Mouse (Mus musculus) embryo, embryonic 11.5 days (tissue): ENCODE measurements around the gene Krt9.

ENCODE experiments used
- DNase-seq: peaks from one replicate; pipeline ENCODE4 v3.0.0-alpha.2; 2012; ENCODE audit warnings: low read depth, low spot score

Gene Krt9

DNA sequence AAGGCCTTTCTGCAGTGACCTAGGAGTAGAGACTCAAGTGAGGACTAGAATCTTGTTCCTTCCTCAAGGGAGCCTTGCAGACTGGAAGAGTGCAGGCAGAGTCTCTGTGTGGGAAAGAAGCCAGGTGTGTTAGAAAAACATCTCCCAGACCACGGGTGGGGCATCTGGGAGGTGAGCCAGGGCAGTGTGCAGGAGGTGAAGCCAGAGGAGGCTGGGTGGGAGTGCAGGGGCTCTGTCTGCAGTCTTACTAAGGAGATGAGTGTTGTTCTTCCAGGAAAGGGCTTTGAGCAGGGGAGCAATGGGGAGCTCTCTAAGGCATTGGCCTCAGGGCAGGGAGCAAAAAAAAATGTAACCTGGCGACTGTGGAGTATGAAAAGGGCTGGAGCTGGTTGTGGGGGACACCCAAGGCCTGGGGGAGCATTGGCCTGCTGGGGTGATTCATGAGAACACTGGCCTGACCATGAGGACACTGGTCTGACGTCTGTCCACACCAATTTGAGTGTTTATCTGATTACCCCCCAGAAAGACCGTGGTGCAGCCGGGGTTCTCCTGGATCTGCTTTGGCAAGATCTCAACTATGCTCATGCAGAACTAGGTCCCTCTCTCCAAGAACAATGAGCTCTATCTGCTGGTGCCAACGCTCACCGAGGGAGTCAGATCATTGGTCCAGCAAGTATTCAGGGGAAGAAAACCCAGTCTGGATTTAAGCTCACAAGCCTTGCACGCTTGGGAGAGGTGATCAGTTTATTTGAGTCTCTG, 37.4 kb downstream of the Krt9 start:
- no peak for DNase-seq

DNA sequence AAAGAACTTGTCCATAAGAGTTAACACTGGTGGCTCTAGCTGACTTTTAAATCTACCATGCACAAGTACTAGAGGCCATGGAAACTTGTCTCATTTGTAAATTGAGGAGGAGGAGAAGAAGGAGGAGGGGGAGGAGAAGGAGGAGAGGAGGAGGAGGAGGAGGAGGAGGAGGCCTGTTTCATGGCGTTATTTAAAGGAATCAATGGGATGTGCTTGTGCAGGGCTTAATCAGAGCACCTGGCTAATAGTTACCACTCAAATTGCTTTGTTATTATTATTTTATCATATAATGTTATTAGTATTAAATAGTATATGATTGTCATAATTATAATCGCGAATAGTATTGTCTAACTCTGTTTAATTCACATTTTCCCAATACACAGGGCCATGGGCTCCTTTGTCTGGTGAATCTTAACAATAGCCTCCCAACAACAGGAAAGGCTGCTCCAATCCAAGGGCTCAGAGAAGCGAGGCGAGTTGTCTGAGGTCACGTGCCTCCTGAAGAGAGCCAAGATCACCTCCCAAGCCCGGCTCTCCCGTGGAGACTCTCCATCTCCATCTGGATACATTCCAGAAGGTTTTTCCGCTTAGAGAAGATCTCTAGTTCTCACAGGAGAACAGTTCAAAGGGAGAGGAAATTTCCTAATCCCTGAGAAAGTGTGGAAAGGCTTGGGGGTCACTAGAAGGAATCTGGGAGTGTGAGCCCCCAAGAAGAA, 44.3 kb downstream of the Krt9 start, which contains the start of gene Krt19:
TSS of gene Krt19 (minus strand) at position 51 of the 716 bp plus-strand sequence.
- DNase-seq = no peak

DNA sequence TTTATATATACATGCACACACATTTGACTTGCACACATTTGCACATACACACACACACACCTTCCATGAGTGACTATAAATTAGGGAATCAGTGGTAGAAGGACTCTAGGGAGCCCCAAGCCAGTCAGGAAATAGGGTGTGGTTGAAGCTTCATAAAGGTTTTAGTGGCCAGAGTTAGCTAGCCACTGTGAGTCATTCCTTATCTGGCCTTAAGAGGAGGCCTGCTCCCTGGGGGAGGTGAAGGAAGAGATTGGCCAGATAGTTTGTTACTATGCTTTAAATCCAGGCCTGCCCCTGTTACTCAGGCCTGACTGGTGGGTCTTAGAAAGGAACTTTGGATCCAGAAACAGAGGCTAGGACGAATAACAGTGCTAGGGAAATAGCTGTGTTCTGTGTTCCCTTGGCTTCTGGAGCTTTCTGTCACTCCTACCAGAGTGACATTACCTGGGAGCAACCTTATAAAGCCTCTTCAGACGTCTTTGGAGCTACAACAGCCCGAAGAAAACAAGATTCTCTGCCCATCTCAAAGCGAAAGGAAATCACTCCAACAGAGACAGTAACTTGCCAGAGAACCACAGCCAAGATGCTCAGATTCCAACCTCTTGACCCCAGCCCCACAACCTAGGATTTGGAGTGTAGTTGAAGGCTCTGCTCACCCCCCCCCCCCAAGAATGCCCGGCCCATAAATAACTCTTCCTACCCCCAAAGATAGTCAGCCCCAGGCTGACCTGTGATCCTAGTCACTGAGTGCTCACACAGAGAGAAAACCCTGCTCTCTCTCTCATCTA, 45.3 kb downstream of the Krt9 start:
- no peak for DNase-seq

DNA sequence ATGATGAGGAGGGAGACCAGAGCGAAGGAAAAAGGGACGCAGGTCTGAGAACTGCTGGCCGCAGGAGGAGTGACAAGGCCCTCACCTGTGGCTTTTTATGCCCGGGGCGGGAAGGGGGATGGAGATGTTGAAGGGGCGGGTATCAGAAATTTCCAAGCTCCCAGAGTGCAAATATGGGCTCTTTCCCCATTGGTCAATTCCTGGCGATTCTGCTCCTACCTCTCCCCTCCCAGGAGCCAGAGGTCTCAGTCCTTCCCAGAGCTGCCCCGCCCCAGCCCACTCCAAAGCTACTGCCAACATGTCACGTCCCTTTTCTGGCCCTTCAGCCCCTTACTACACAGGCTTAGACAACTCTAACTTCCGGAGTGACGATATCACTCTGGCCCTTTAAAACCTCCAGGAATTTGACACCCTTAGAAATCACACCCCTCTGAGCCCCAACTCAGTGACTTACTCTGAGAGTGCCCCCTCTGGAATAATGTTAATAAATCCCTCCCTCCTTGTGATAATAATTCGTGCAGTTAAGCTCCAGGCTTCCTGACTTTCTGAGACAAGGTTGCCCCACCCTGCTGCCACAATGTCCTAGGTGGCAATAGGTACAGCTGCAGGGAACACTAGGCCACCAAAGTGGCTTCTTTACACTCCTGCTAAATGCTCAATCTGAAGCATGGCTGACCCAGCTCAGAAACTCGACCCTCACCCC, 47.0 kb downstream of the Krt9 start:
- no peak for DNase-seq

DNA sequence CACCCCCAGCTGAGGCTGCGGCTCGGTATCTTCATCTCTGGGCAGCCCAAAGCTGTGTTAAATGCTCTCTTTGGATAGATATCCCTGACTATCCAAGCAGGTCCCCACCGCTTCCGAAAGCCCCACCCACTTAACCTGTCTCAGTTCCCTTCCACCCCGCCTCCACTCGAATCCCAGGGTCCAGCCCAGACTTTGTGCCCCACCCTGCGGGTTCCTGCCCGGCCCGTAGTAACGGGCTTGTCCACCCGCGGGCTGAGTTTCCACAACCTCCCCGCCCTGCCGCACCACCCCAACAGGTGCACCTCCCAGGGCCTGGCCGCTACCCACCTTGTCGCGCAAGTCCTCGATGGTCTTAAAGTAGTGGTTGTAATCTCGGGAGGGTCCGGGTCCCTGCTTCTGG, 47.9 kb downstream of the Krt9 start:
- DNase-seq = no peak

DNA sequence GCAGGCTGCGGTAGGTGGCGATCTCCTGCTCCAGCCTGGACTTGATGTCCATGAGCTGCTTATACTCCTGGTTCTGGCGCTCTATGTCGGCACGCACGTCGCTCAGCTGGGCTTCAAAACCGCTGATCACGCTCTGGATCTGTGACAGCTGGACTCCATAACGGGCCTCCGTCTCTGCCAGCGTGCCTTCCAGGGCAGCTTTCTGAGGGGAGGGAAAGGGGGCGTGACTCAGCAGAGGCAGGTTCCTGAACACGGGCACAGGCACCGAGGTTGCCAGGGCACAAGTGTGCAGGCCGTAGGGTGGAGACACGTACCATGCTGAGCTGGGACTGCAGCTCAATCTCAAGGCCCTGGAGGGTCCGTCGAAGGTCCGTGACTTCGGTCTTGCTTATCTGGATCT, 52.1 kb downstream of the Krt9 start:
- no peak for DNase-seq

DNA sequence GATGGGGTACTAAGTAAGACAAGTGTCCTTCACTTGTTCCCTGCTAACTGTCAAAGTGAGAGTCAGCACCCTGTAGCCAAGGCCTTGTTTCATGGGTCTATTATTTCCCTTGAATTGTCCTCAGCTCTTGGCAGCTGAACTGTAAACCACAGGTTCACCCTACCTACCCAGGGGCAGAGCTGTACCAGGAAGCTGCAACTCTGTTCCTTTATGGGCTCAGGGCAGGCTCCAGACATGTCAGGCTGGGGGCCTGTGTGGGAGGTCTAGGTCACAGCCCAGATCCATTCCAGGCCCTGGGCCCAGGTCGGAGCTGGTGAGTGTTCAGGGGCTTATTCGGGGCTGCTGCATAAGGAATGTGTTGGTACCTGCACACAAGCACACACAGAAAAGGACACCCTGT, 53.7 kb downstream of the Krt9 start:
- DNase-seq = no peak

DNA sequence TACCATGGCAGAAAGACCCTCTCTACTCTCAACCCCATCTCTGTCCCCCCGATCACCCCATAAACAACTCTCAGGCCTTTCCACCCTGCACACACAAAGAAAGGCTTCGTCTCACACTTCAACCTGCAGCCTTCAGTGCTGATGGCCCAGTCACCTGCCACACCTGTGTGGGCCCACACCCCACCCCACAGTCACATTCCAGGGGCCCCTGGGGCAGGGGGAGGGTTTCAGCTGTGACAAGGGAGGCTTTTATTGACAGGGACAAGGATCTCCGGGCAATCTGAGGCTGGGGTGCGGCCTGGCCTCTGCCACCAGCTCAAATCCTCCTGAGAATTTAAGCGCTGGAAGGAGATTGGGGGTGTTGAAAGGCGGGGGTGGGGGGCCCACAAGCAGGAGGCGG, 54.2 kb downstream of the Krt9 start:
- no peak for DNase-seq

DNA sequence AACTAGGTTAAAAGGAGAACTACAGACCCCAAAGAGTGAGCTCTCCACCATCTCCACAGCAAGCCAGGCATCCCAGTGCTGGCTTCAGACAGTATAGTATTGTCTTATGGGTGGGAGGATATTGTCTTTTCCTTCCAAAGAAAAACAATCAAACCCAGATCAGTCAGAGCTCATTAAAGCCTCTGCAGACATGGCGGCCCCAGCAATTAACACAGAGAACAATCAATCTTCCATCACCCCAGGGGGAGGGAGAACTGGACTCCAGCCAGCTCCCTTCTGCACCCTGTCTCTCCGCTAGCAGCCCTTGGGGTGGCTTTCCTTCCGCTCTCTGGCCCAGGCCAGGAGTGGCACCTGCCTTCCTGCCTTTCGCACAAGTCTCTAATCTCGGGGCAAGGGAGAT, 55.4 kb downstream of the Krt9 start:
- DNase-seq = no peak
